Mouse (Mus musculus): ENCODE data around the gene Lrrc74a.

Lrrc74a gene

DNA sequence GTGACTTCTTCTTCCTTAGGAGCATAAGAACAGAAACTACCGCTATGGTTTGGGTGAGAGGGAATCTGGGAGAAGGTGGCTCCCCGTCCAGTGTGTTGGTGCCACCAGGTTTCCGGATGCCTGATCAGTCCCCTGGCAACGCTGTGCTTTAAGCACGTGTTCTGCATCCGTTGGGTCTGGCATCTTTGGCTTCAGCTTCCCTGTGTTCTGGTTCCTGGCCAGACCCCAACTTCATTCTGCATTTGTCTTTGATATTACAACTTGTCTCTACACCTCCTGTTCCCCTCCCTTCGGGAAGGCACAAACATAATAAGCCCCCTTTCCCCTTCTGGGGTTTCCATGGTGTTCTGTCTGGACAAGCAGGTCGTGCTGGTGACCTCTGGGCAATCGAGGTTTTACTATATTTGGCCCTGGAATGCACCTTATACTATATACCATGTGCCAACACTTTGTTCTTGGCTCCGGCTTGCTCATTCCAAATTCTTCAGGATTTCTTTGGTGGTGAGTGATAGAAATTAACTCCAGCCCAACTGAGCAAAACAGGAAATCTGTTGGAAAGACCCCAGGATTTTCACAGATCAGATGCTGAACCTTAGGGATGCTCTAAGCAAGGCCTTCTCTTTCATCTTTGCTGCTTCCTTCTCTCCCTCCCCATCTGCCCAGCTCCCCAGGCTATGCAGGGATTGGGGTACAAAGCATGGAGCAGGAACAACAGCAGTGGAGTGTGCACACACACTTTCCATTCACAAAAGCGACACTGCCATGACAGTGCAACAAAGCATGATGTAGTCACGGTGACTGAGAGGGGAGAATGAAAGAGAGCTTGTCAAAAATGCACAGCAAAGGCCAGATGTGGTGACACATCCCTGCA lies 52.2 kb downstream of the Lrrc74a start:
- peak; percentile 36 for DNase-seq

DNA sequence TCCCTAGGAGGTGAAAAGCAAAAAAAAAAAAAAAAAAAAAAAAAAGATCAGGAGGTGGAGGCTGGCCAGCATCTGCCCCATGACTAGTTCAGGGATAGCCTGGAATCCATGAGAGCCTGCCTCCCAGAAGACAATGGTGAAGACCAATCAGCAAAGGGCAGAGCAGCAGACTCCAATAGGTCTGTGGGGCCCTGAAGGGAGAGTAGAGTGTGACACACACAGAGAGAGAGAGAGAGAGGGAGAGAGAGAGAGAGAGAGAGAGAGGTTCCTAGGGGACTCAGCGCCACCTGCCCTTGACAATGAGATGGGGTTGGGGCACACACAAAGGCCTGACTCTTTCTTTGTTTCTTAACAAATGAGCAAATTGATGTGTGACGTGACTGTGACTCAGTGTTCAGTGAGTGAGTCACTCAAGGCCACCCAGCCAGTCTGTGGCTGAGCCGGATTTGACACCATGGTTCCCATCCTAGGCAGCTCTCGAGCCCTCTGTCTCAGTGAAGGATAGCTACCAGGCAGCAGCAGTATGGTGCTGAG lies 52.9 kb downstream of the Lrrc74a start:
- DNase-seq: no peak

DNA sequence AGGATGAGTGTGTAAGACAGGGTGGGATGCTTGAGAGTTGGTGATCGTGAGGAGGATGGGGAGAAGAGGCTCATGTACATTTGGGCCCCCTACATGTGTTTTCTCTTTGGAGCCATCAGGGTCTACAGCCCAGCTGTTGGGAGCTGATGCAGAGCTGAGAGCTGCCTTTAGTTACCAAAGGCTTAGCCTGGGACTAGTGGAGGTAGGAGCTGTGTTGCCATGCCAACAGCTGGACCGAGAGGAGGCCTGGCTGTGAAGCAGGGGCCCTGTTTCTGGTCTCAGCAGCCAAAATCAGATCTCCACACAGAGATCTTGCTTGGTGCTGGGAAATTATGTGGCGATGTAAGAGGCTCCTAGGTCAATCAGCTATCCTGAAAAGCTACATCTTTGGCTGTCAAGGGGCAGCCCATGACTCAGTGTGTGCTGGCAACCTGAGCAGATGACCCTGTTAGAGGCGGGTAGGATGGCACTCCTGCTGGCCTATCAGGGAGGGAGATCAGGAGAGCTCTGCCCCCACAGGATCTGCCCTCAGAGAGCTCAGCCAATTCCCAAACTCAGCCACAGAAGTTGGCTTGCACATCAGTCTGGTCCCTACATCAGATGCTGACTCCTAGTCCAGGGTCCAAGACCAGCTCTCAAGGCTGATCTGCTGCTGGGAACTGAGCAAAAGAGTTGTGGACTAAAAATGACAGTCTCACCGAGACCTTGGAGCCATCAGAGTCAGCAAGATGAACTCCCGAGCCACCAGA lies 56.1 kb downstream of the Lrrc74a start:
- no peak for DNase-seq

DNA sequence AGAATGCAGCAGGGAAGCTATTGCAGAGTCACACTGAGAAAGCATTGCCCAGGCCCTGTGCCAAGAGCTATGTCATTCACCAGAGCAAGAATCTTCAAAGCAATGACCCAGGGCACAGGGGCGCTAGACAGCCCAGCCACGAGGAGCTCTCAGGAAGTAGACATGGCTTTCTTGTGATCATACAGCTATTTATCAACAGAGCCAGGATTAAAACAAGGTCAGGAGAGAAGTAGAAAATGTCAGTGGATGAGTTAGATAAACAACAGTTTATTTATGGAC lies 56.6 kb downstream of the Lrrc74a start:
- peak; percentile 42 for DNase-seq

DNA sequence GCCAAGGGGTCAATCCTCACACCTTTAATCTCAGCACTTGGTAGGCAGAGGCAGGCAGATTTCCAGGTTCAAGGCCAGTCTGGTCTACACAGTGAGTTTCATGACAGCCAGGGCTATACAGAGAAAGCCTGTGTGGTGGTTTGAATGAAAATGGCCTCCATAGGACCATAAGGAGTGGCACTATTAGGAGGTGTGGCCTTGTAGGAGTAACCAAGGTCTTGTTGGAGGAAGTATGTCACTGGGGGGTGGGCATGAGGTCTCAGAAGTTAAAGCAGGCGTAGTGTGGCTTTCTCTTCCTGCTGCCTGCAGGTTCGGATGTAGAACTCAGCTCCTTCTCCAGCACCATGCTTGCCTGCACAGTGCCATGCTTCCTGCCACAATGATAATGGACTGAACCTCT lies 57.8 kb downstream of the Lrrc74a start:
- DNase-seq: no peak

DNA sequence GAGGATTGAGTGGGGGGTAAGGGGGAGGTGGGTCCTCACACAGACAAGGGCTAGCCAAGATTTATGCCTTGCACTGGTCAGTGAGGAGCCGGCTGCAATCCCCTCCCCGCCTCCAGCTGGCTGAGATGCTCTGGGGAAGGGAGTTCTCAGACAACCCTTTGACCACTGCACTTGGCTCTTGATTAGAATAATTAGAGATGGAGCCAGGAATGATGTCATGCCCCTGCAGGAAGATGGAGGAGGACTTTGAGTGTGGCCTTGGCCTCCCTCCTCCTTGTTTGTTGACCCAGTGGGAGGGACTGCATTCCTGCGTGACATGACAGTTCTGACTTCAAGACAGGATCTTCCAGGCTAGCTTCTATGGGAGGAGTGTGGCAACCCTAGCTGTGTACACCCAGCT lies 59.7 kb downstream of the Lrrc74a start:
- no peak for DNase-seq

DNA sequence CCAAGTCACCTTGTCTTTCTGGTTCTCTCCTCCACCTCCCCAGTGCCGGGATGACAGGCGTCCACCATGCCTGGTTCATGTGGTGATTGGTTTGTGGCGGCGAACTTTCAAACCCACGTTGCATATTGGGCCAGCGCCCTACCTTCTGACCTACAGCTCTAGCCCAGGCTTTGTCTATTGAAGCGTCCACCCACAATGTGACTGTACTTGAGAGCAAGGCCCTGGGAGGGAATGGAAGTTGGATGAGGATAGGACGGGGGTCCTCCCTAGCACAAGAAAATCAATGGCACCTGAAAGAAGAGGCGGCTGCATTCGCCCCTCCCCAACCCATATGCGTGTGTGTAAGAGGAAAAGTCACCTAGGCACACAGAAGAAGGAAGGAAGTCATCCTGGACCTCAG lies 60.2 kb downstream of the Lrrc74a start:
- no peak for DNase-seq

DNA sequence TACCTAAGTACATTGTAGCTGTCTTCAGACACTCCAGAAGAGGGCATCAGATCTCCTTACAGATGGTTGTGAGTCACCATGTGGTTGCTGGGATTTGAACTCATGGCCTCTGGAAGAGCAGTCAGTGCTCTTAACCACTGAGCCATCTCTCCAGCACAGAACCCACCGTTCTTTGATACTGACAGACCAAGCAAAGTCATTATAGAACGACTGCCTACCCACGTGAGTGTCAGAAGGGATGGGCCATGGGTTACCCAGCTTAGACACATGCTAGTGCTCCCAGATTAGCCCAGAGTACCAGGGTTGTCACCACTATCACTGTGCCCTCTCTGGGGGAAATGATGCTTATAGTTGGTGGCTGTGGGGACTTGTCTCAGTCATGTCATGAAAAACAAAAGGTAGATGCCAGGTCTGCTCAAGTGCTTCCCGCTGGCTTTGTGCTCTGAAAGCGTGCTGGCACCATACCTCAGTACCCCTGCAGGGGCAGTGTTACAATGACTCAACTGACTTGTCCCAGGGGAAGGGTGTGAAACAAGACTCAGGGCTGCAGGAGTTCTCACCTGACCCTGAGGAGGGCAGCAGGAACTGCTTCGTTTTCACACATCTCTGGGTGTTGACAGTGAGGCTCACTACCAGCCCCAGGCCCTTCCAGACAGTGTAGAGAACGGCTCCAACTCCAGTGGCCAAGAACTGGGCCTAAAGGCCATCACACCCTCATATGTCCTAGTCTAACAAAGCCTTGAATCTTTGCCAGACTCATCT lies 61.1 kb downstream of the Lrrc74a start:
- DNase-seq: no peak

DNA sequence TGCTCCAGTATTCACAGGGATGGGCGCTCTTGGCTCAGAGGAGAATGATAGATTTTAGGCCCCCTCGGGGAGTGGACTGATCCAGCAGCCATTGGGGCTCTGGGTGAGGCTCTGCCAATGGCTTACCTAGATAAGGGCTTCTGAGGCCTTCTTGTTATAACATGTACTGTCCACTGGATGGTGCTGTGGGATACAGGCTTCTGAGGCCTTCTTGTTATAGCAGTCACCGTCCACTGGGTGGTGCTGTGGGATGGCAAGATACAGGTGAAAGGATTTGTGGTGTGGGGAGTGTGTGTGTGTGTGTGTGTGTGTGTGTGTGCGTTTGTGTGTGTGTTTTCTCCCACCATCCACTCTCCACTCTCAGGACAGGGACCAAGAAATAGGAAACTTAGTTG lies 61.7 kb downstream of the Lrrc74a start:
- DNase-seq: peak; percentile 86

DNA sequence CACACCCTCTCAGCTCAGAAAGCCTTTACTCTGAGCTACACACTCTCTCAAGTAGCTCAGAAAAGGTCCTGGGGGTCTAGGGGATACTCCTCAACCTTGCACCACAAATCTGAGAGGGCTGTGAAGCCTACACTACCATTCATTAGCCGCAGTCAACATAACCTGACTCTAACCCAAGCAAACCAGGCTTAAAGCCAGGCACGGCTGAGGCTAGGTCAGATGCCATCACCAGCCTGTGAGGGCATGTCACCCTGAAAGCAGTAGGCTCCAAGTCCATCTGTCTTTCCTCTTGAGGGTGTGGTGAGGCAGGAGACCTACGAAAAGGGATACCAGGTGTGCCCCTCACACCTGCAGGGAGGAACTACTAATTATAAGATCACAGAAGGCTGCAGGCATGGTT lies 62.2 kb downstream of the Lrrc74a start:
- no peak for DNase-seq

DNA sequence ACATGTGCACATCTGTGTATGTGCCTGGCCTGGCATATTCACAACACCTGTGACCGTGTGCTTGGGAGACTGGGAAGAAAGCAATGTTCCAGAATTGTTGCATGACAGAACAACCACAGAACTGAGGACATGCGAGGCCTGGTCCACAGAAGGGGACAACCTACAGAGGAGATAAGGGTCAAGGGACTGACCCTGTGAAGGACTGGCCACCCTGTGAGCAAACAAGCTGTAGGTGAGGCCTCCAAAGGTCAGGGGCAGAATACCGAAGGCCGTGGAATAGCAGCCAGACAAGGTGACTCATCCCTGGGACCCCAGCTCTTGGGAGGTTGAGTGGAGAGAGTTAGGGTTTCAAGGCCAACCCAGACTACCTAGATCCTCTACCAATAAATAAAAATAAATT lies 63.6 kb downstream of the Lrrc74a start:
- DNase-seq: no peak

DNA sequence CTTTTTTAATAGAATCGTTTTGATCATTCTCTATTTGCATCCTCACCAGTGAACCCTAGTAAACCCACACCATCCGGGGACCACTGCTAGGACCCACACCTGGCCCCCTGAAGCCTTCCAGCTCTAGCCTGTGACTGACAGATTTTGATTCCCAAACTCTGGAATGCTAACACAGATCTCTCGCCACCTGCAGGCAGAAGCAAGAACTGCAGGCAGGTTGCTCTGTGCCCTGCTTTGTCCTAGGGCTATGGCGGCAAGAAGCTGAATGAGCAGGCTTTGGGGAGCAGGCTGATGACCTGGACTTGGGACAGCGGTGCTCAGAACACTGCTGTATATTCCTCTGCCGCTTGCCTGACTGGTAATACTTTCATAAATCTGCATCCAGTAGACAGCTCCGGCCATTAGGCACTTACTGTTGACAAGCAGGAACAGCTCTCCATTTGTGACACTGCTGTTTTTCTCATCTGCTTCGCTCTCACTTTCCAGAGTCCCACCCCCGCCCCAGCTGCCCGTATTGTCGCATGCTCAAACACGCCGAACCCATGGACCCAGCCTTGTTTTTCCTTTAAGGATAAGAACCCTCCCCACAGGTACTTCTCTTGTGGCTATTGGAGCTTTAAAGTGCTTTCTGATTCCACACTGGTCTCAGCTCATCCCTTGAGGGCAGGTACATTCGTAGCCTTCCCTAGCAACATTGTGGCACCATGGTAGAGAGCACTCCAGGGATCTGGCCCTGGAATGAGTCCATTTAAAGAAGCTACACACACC lies 64.8 kb downstream of the Lrrc74a start:
- DNase-seq: peak; percentile 91

DNA sequence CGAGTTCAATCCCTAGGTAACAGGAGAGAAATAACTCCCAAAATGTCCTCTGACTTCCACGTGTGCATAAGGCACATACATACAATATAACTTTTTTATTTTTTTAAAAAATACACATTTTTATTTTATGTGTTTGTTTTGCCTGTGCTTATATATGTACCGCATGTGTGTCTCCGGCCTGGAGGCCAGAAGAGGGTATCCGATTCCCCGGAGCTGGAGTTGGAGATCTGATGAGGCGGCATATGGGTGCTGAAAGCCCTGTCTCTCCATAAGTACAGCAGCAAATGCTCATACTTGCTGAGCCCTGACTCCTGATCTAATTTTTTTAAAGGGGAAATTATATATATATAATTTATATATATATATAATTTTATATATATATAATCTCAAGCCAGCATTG lies 65.6 kb downstream of the Lrrc74a start:
- DNase-seq: no peak

DNA sequence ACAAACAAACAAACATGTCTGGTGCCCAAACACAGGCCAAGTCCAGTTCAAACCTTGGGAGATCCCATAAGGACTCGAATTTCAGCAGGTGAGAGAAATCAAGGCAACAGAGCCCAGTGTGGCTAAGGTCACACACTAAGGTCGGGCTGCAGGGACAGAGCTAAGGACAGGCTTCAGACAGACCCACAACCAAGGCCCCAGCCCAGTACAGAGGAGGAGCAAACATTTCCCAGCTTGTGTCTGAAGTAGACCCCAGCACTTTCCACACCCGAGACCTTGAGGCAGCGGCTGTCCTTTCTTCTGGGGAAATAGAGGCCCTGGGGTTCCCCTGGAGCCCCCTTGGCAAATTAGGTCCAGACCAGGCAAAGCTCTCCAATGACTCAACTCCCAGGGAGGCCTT lies 66.2 kb downstream of the Lrrc74a start:
- no peak for DNase-seq

DNA sequence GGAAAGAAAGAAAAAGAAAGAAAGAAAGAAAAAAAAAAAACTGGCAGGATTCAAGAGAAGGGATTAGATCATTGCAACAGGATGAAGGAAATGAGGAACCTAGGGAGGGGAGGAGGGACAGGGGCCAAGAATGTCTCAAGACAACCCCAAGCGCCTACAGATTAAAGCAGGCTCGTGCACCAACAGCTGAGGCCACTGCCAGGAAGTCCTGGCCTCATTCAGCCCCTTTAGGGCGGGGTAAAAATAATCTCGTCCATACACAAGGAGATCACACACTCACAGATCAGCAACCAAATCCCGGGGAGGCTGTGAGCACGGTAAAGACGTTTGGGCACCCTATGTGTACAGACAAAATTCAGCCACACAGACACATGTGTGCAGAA lies 66.6 kb downstream of the Lrrc74a start:
- DNase-seq: no peak

DNA sequence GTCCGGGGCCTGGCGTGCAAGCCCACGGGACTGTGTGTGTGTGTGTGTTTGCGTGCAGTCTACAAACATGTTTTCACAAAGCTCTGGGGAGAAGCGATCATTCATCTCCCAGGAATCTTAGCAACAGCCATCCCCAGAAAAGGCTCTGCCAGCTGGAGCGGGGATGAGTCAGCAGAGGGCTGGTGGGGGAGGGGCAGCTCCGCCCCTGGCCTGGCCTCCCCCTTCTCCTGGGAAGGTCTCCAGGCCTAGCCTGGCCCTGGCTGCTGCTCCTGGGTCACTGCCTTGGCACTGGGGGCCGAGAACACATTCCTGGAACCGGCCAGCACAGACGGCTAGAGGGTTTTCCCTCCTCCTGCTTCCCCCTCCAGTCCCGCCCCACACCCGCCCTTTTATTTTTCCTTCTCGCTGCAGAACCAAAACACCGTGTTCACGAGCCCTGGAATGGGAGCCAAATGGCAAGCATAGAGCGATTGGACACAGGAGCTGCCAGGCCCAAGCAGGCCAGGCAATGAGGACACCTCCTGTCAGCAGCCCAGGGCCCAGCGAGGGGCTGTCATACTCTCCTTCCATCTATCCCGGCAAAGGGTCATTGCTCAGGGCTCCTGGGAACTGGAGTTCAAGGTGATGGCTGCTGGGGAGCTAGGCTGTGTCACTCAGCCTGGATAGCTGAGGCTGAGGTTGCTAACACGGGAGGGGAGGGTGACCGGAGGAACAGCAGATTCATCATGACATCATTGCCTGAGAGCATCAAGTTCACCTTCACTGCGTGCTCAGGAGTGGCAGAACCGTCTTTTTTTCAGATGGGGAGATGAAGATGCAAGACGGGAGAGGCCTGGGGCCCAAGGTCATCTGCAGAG lies 67.2 kb downstream of the Lrrc74a start:
- peak; percentile 93 for DNase-seq

DNA sequence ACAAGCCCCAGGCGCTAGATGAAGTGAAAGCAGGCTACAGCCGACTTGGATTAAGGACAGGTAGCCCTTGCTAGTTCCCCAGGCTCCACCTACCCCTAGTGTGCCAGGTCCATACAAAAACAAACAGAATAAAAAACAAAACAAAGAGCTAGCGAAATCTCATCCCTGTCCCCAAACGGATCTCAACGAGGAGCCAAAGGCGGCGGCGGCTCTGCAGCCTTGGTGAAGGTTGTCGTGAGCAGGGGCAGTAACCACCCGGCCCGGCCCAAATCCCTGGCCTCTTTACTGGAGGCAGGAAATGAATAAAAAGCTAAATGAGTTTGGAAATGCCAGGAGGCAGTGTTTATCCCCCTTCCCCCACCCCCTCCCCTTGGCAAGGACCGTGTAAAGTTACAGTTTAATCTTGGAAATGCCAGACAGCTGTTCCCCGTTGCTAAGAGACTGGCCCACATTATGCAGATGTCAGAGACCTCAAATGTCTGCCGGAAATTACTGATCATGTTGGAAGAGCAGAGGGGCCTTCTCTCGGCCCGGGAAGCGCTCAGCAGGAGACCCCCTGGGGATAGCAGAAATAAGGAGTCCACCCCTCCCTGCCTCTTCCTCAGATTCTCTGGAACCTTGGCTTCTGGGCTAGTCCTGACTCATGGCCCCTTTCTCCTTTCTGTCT lies 68.0 kb downstream of the Lrrc74a start:
- peak; percentile 52 for DNase-seq

DNA sequence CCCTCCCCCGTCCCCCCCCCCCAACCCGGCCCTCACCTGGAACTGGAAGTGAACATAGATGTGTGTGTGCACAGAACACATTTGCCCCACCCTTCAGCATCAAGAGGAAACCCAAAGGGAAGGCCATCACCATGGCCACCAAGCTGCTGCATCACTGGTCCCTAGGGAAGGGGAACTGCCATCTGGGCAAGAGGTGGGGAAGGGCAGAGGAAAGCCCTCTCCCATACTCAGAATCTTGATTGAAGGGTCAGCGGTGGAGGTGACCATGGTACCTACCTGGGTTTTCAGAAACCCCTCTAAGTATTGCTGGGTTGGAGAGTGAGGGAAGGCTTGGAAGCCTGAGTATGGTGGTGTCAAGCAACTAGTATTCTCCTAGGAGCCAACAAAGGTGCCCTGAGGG lies 68.7 kb downstream of the Lrrc74a start:
- no peak for DNase-seq

DNA sequence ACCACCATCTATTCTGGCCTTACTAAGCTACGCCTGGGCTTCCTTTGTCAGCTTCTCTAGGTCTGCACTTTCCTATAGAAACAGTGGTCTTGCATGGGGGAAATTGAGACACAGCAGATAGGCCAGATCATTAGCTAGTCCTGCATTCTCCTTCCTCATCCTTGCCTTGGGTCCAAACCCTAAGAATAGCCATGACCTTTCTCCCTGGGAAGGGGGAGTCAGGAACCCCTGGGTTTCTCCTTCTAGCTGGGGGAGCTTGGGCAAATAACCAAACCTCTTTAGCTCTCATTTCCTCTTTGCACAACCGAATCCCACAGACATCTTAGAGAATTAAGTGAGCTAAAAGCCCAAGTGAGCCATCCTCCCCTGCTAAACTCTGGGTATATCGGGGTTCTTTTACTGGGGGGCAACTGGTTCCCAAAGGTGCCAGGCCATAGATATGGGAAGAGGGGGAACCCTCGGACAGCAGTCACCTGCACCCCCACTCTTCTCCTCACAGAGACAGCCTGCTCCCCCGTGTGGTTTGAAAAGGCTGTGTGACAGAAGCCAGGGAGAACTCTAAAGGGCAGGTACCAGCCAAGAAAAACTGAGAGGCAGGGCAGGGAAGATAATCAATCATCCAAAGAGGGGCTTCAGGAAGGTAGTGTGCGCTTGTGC lies 69.6 kb downstream of the Lrrc74a start:
- no peak for DNase-seq

DNA sequence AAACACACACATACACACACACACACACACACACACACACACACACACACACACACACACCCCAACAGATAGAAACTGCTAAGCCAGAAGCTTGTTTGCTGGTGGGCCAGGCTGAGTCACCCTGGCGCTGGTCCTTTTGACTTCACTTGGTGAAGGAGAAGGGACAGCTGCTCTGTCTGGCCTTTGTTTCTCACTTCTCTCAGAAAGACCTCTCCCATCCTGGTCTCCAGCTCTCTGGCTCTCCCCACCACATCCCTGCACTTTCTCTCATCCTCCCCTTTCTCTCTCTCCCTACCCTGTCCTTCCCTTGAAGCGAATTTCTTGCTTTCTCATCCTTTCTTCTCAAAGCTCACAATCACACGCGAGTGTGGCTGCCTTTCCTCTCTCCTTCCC lies 70.1 kb downstream of the Lrrc74a start:
- DNase-seq: no peak

DNA sequence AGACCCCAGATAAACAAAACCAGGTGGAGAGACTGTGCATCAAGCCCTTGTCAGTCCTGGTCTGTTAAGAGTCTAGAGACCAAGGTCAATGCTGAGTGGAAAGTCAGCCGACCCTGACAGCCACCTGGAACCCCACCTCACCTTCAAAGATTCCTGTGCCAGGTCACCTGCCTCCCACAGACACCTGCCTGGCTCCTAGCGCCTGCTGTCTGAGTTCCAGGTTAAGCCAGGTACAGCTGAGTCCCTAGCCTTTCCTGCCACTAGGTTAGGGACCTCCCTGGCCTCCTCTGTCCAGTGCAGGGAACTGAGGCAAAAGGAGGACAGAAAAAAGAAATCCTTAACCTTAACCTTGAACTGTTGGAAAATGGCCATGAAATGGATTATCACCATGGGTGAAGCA lies 70.7 kb downstream of the Lrrc74a start:
- DNase-seq: no peak

Measured in right cerebral cortex, postnatal 4 days (tissue).